Mouse (Mus musculus) adrenal gland, postnatal 25 days (tissue): ENCODE data around the gene Vsig10. TPM values are rescaled to one million over a fixed set of nuclear protein-coding genes. Genes with fewer than 3 reads are reported as not detected.

Experiments
- DNase-seq: peaks from one replicate; pipeline ENCODE4 v3.0.0; 2021; ENCODE audit warnings: mixed read lengths
- total RNA-seq: library from RNA; stranded (reverse); gene quantifications from 2 replicates; pipeline ENCODE4 v1.2.3, GENCODE M21; 2021

The Vsig10 gene
- total RNA-seq, 1 experiment from 2014 or later: 34.2 TPM

DNA sequence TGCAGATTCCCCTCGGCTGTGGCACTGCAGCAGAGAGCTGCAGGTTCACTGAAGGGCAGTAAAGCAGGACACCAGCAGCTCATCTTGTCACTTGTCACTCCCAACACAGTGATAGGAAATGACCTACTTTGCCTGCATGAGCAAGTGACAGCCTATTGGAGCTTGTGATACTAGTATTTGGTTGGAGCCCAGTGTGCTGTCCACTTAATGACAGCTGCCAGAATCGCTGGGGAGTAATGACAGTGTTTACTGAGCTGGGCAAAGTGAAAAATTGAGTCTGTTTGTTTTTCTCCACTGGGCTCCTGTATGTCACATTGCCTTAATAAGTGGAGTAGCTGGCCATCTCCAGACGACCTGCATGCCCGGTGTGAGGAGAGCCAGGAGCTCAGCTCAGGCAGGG is 61.3 kb downstream of the Vsig10 start:
- DNase-seq: no peak

DNA sequence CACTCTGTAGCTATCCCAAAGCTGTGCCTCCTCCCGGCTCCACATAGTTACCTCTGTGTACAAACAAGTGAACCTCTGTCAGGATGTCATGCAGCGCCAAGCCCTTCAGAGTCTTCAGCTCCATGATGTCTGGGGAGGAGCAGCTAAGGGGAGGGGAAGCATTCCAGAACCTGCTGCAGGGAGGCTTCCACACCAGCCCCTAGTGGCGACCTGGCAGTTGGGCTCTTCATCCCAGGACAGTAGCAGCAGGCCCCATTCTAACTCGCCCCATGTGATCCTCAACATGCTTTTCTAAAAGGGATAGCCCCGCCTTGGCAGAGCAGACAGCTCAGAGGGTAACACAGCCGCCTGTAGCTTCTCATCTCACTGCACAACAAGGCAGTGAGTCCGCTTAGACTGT is 62.9 kb downstream of the Vsig10 start:
- no peak for DNase-seq

DNA sequence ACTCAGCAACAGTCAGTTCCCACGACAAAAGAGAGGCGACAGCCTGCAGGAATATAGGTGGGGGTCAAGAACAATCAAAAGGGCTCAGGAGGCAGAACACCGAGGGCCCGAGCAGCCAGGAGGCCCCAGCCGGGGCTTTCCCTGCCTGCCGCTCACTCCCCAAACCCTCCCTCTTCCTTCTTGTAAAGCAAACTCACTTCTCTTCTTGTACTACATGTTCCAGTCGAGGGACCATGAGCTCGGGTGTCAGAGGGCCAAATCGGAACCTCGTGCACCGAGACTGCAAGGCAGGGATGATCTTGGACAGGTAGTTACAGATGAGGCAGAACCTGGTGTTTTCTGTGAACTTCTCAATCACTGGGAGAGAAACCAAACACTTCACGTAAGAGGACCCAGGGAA is 64.3 kb downstream of the Vsig10 start:
- no peak for DNase-seq

DNA sequence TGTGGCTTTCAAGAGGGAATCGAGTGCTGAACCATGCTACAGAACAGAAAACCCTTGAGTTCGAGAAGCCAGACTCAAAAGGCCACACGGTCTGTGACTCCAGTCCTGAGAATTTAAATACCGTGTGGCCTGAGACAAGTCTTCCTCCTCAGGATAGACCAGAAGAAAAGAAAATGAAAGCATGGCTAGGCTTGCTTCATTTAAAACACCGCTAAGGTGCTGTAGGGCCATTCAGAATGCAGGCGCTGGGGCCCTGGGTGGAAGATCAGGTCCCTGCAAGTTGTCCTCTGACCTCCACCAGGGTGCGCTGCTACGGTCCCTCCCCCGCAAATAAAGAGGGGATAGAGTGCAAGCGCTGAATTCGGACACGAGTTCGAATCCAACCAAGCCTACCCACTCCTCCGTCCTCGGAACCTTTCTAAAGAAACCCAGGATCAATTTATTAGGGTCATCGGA is 69.4 kb downstream of the Vsig10 start:
- peak; percentile 37 for DNase-seq

DNA sequence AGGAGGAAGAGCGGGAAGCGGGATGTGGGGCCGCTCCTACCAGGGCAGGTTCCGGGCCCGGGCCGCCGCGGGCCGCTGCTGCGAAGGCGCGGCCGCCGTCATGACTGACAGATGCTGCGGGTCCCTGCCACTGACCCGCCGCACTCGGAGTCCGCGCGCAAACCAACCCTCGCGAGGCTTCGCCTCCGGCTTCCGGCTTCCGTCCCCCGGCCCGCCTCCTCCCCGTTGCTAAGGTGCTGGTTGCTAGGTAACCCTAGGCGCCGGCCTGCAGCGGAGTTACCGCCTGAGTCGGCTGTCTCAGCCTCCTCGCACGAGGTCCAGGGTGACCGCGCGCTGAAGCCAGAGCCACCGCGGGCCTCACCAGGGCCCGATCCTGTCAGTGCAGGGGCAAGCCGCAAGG is 70.0 kb downstream of the Vsig10 start, which contains the start of gene Rfc5:
Rfc5 (minus strand) TSS at position 171 of the 400 bp plus-strand sequence.
- peak; percentile 97 for DNase-seq

DNA sequence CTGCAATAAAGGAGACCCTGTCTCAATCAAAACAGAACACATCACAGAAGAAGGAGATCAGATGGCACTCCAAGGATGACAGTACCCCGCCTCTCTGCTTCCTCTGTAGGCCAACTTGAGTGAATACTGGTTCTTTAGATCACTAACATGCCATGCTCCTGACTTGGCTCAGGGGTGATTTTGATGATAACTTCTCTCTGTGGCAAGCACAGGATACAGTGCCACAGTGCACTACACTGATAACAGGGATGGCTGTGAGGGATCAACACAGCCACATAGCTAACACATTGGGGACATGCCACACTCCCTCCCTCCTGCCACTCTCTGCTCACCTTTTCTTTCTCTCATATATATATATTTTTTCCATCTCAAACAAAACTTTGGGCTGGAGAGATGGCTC is 72.0 kb downstream of the Vsig10 start:
- no peak for DNase-seq

DNA sequence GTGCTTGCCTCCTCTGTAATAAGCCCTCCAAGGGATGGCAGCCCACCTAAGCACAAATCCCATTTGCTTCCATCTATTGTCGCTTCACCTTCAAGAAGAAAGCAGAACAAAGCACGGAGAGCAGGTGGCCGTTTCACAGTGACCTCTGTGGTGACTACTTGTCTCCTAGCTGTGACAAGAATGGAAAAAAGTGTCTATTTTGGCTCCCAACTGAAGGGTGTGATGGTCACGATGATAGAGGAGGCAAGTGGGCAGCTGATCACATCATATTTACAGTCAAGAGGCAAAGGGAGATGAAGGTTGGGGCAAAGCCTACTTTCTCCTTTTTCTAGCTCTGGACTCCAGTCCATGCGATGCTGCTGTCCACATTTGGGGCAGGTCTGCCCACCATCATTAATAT is 77.0 kb downstream of the Vsig10 start:
- no peak for DNase-seq

DNA sequence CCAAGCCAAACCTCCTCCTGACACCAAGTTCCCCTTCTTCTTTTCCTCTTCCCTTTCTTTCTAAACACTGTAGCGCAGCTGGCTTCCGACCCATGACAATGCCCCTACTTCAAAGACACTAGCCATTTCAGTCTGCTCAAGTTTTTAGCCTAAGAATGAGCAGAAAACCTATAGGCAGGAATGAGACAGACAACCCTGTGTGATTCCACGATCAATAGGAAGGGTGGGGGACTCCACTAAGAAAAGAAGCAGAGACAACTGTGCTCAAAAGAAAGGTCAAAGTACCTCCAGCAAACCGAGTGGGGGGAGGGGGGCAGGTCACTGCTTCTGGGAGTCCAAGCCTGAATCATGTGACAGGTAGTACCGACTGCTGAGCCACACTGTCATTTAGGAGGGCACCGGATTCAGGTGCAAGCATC is 77.7 kb downstream of the Vsig10 start:
- DNase-seq: no peak

DNA sequence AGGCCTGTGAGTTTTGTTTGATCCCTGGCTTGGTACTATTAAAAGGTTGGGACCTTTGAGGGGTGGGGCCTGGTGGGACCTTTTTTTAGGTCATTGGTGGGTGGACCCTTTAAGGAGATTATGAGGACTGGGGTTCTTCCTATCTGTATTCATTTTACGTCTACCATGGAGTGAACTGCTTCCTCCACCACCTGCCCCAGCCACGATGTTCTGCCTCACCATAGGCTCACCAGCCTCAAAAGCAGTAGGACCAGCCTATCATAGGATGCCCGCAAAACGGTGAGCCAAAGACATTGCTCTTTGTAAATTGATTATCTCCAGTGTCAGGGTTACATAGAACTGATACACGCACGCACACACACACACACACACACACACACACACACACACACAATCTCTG is 78.5 kb downstream of the Vsig10 start:
- no peak for DNase-seq

DNA sequence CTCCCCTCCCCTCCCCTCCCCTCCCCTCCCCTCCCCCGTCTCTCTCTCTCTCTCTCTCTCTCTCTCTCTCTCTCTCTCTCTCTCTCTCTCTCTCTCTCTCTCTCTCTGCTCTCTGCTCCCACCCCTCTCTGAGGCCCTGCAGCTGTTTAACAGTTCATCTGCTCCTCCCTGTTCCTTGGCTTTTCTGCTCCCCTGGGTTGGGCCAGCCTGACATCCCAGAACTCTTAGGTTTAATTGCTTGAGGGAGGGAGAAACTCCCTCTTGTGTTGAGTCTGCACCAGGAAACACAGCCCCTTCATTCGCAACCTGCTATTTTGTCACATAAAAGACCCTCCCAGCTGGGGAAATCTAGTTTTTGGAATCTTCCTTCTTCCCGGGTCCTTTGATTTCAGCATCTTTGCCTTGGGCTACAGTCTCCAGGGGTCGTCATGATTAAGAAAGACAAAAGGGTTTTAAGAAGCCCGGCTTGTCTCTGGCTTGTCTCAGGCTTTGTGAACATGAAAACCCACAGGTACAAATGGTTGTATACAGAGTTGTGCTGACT is 79.2 kb downstream of the Vsig10 start:
- DNase-seq: no peak

DNA sequence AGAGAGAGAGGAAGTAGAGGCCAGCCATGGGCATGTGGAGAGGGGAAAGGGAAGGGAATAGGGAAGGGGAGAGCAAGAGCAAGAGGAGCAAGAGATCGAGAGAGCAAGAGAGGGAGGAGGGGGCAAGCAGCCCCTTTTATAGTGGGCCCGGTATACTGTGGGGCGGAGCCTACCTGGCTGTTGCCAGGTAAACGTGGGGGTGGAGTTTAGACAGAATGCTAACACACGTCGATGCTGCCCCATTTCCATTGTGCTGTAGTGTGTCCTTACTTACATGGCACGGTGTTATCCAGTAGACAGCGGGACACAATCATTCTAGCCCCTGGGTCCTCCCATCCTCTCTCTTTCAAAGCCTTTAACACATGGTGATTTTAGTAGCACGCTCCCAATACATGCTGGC is 80.4 kb downstream of the Vsig10 start:
- no peak for DNase-seq

DNA sequence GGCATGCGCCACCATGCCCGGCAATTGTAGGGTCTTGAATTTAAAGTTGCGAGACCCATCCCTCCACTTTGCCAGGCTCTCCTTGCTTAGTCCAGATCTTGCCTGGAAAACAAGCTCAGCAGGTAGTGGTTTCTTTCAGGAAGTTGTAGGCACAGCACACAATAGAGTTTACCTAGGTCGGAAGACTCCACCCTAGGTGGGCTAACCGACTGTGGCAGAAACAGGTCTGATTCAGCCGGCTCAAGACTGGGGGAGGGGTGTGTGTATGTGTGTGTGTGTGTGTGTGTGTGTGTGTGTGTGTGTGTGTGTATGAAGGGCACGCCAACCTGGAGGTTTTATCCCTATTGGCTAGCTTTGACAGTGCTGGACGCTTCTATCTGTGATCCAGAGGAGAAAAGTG is 84.7 kb downstream of the Vsig10 start:
- DNase-seq: no peak

Other genes with a start within 250 kb of the Vsig10 start
- 119 and 125 TPM in 2 replicates for gene Suds3, start 203.0 kb upstream of the Vsig10 start, total RNA-seq
- gene Taok3, start 199.0 kb upstream of the Vsig10 start, total RNA-seq: 35.0 and 51.8 TPM in 2 replicates
- 1,140 and 1,281 TPM in 2 replicates for gene Pebp1, start 31.5 kb upstream of the Vsig10 start, total RNA-seq
- gene Wsb2, start 38.2 kb downstream of the Vsig10 start, total RNA-seq: 124 and 135 TPM in 2 replicates
- gene Rfc5, start 70.0 kb downstream of the Vsig10 start, total RNA-seq: 16.9 and 17.8 TPM in 2 replicates
- 4.7 and 6.2 TPM in 2 replicates for gene Ksr2, start 94.9 kb downstream of the Vsig10 start, total RNA-seq